Mouse (Mus musculus) intestine, postnatal 0 days (tissue): ENCODE measurements around the gene B3gat1. TPM values are rescaled to one million over a fixed set of nuclear protein-coding genes. Genes with fewer than 3 reads are reported as not detected.

Experiments used
- ATAC-seq: fragments of 200-750 bp; cut with Nextera tagmentation; 2 replicates; pipeline ENCODE4 v1.8.0; 2017; ENCODE audit warnings: mild to moderate bottlenecking, moderate TSS enrichment, moderate library complexity
- H3K27ac ChIP-seq: fragments of 300-500 bp; sonication (generic); 2 replicates; pipeline ENCODE4 v1.5.1; 2014; ENCODE audit warnings: mild to moderate bottlenecking, low read depth, low read length, moderate library complexity
- H3K27me3 ChIP-seq: fragments of 300-500 bp; sonication (generic); replicated peaks from 2 replicates; pipeline ENCODE4 v1.6.1; 2014; ENCODE audit warnings: low read length, mixed read lengths; ENCODE audit not compliant: control insufficient read depth, insufficient read depth
- H3K36me3 ChIP-seq: fragments of 300-500 bp; sonication (generic); 2 replicates; pipeline ENCODE4 v1.6.1; 2014; ENCODE audit warnings: mild to moderate bottlenecking, moderate library complexity; ENCODE audit not compliant: control insufficient read depth, insufficient read depth
- H3K4me1 ChIP-seq: fragments of 300-500 bp; sonication (generic); replicated peaks from 2 replicates; pipeline ENCODE4 v1.6.1; 2014; ENCODE audit warnings: antibody characterized with exemption, low read length, mixed read lengths; ENCODE audit not compliant: control insufficient read depth, insufficient read depth
- H3K4me2 ChIP-seq: fragments of 300-500 bp; sonication (generic); replicated peaks from 2 replicates; pipeline ENCODE4 v1.6.1; 2014; ENCODE audit warnings: low read depth, mild to moderate bottlenecking, moderate library complexity
- H3K4me3 ChIP-seq: fragments of 300-500 bp; sonication (generic); 2 replicates; pipeline ENCODE4 v1.5.1; 2014; ENCODE audit warnings: low read depth, low read length
- H3K9ac ChIP-seq: fragments of 300-500 bp; sonication (generic); 2 replicates; pipeline ENCODE4 v1.6.1; 2014; ENCODE audit warnings: mild to moderate bottlenecking, low read depth, low read length
- H3K9me3 ChIP-seq: fragments of 300-500 bp; sonication (generic); 2 replicates; pipeline ENCODE4 v1.6.1; 2016; ENCODE audit warnings: mixed run types; ENCODE audit not compliant: control insufficient read depth
- CTCF ChIP-seq: sonication (generic); IDR thresholded peaks from 2 replicates; pipeline ENCODE4 v1.5.1; 2016; ENCODE audit warnings: low read depth, mild to moderate bottlenecking, control low read depth, antibody characterized with exemption, moderate library complexity
- WGBS: fragments of 180-500 bp; shearing (Covaris S2); extraction: QIAGEN DNeasy Blood & Tissue Kit; methylation state at CpG from one replicate; pipeline ENCODE4 v1.1.7; 2014; 5-methylcytosine and 5-hydroxymethylcytosine counted together
- polyA plus RNA-seq: library from polyadenylated mRNA; unstranded; fragments of >200 nt; fragmentation: Nextera tagmentation; extraction: Ambion mirVana; gene quantifications from 2 replicates; pipeline ENCODE4 v1.2.1, GENCODE M21; 2015

Gene B3gat1
- polyA plus RNA-seq, 1 experiment from 2014 or later = 0.05 TPM

- H3K4me1 ChIP-seq = no peaks in the 10 kb centered on the region
- no peak overlapping the region for H3K4me2 ChIP-seq
- no peak overlapping the region for H3K4me3 ChIP-seq
- no peak overlapping the region for H3K9ac ChIP-seq
- H3K27me3 ChIP-seq = no peaks in the 10 kb centered on the region
- no peaks in the 10 kb centered on the region for H3K36me3 ChIP-seq
- 69% methylated on average over 2 of the region's 2 CpGs for WGBS
- H3K27ac ChIP-seq = no peak overlapping the region
- no peak for TF ChIP-seq CTCF
- ATAC-seq = no peak
- no peaks in the 10 kb centered on the region for H3K9me3 ChIP-seq
Measured at GRCm38 (mm10) chr9:26698286-26698685, 35.2 kb upstream of the B3gat1 start.

- Histone ChIP-seq H3K4me2 (no peak overlapping the region), H3K4me1 (no peaks in the 10 kb centered on the region), H3K9ac (no peak overlapping the region), H3K27ac (no peak overlapping the region), H3K36me3 (no peaks in the 10 kb centered on the region), H3K9me3 (no peaks in the 10 kb centered on the region), H3K27me3 (no peaks in the 10 kb centered on the region), H3K4me3 (no peak overlapping the region)
- TF ChIP-seq CTCF = no peak
- 80% methylated on average over 2 of the region's 2 CpGs for WGBS
- no peak for ATAC-seq
Measured at GRCm38 (mm10) chr9:26700329-26700728, 33.2 kb upstream of the B3gat1 start.

GRCm38 (mm10) chr9:26718388-26718787 is 15.1 kb upstream of the B3gat1 start:
- no peaks in the 10 kb centered on the region for H3K27me3 ChIP-seq
- H3K36me3 ChIP-seq = no peaks in the 10 kb centered on the region
- TF ChIP-seq CTCF = no peak
- H3K4me1 ChIP-seq = no peaks in the 10 kb centered on the region
- no peak overlapping the region for H3K27ac ChIP-seq
- H3K4me2 ChIP-seq = no peak overlapping the region
- no peak overlapping the region for H3K9ac ChIP-seq
- no peak overlapping the region for H3K4me3 ChIP-seq
- no peaks in the 10 kb centered on the region for H3K9me3 ChIP-seq
- no peak for ATAC-seq
- WGBS = 60% methylated on average over 3 of the region's 3 CpGs

- no peak overlapping the region for H3K4me3 ChIP-seq
- H3K27me3 ChIP-seq = no peaks in the 10 kb centered on the region
- H3K4me2 ChIP-seq = no peak overlapping the region
- 66% methylated on average over 7 of the region's 7 CpGs for WGBS
- no peak overlapping the region for H3K9ac ChIP-seq
- TF ChIP-seq CTCF = no peak
- H3K4me1 ChIP-seq = no peaks in the 10 kb centered on the region
- no peak for ATAC-seq
- H3K9me3 ChIP-seq = no peaks in the 10 kb centered on the region
- no peak overlapping the region for H3K27ac ChIP-seq
- H3K36me3 ChIP-seq = no peaks in the 10 kb centered on the region
Measured at GRCm38 (mm10) chr9:26721771-26722170, 11.8 kb upstream of the B3gat1 start.

- no peak for TF ChIP-seq CTCF
- no peaks in the 10 kb centered on the region for H3K27me3 ChIP-seq
- H3K4me3 ChIP-seq = no peak overlapping the region
- H3K9ac ChIP-seq = no peak overlapping the region
- no peak overlapping the region for H3K27ac ChIP-seq
- ATAC-seq = no peak
- H3K4me2 ChIP-seq = no peak overlapping the region
- H3K4me1 ChIP-seq = no peaks in the 10 kb centered on the region
- H3K9me3 ChIP-seq = no peaks in the 10 kb centered on the region
- 87% methylated on average over 3 of the region's 3 CpGs for WGBS
- no peaks in the 10 kb centered on the region for H3K36me3 ChIP-seq
Measured at GRCm38 (mm10) chr9:26725709-26726108, 7.8 kb upstream of the B3gat1 start.

GRCm38 (mm10) chr9:26727445-26727844 is 6.1 kb upstream of the B3gat1 start:
- no peak for ATAC-seq
- Histone ChIP-seq H3K4me3 (no peak overlapping the region), H3K9ac (no peak overlapping the region), H3K27me3 (no peaks in the 10 kb centered on the region), H3K36me3 (no peaks in the 10 kb centered on the region), H3K9me3 (no peaks in the 10 kb centered on the region), H3K4me1 (no peaks in the 10 kb centered on the region), H3K4me2 (no peak overlapping the region), H3K27ac (no peak overlapping the region)
- no peak for TF ChIP-seq CTCF
- WGBS = 44% methylated on average over 2 of the region's 2 CpGs

- H3K36me3 ChIP-seq = no peaks in the 10 kb centered on the region
- no peaks in the 10 kb centered on the region for H3K9me3 ChIP-seq
- no peaks in the 10 kb centered on the region for H3K4me1 ChIP-seq
- TF ChIP-seq CTCF = no peak
- ATAC-seq = no peak
- no peak overlapping the region for H3K27ac ChIP-seq
- no peak overlapping the region for H3K9ac ChIP-seq
- 84% methylated on average over 2 of the region's 2 CpGs for WGBS
- H3K4me2 ChIP-seq = no peak overlapping the region
- H3K27me3 ChIP-seq = peaks cover 6% of the 10 kb centered on the region
- H3K4me3 ChIP-seq = no peak overlapping the region
Measured at GRCm38 (mm10) chr9:26728556-26728955, 5.0 kb upstream of the B3gat1 start.
